Mouse (Mus musculus) embryonic fibroblast, embryonic 13.5 days (primary cell): ENCODE measurements around the gene Uba7. TPM values are rescaled to one million over a fixed set of nuclear protein-coding genes. Genes with fewer than 3 reads are reported as not detected.

Experiments
- H3K27ac ChIP-seq: 2 replicates; pipeline ENCODE4 v1.5.1; 2012; ENCODE audit warnings: low read length, control low read depth, inconsistent platforms; ENCODE audit not compliant: insufficient read depth
- H3K4me1 ChIP-seq: 2 replicates; pipeline ENCODE4 v1.6.1; 2011; ENCODE audit warnings: low read length; ENCODE audit not compliant: control insufficient read depth, insufficient read depth
- H3K4me3 ChIP-seq: 2 replicates; pipeline ENCODE4 v1.5.1; 2011; ENCODE audit warnings: mild to moderate bottlenecking, control low read depth, low read length; ENCODE audit not compliant: insufficient read depth
- CTCF ChIP-seq: IDR thresholded peaks from 2 replicates; pipeline ENCODE4 v1.5.1; 2011; ENCODE audit warnings: mild to moderate bottlenecking, control low read depth, low read length, moderate library complexity, borderline replicate concordance; ENCODE audit not compliant: insufficient read depth
- POLR2A ChIP-seq: IDR thresholded peaks from 2 replicates; pipeline ENCODE4 v1.6.1; 2011; ENCODE audit warnings: low read depth, mild to moderate bottlenecking, control low read depth, low read length, moderate library complexity
- polyA plus RNA-seq: library from polyadenylated mRNA; stranded (reverse); fragments of >200 nt; gene quantifications from 2 replicates; pipeline ENCODE4 v1.2.4, GENCODE M21; 2011; ENCODE audit warnings: low read depth; ENCODE audit not compliant: missing spikeins, insufficient read length

Gene Uba7
- 18.8 and 27.3 TPM in 2 replicates for polyA plus RNA-seq

GRCm38 (mm10) chr9:107975399-107976386 is at the start of gene Uba7:
Uba7 (plus strand) TSS chr9:107975505.
- TF ChIP-seq CTCF (no peak), POLR2A (peak; percentile 42; the same call in 1 of the 2 replicates)
- Histone ChIP-seq H3K4me1 (peaks cover 4% of the 10 kb centered on the region), H3K4me3 (peak within 1 kb of the TSS; percentile 11), H3K27ac (peak within 1 kb of the TSS; percentile 94)

GRCm38 (mm10) chr9:107926920-107927420 is 48.3 kb upstream of the Uba7 start:
- no peak overlapping the region for H3K27ac ChIP-seq
- no peaks in the 10 kb centered on the region for H3K4me1 ChIP-seq
- no peak for TF ChIP-seq CTCF
- no peak for TF ChIP-seq POLR2A
- H3K4me3 ChIP-seq = no peak overlapping the region

GRCm38 (mm10) chr9:107927749-107928148 is 47.6 kb upstream of the Uba7 start:
- TF ChIP-seq CTCF = no peak
- no peak for TF ChIP-seq POLR2A
- Histone ChIP-seq H3K4me1 (no peaks in the 10 kb centered on the region), H3K4me3 (no peak overlapping the region), H3K27ac (no peak overlapping the region)

GRCm38 (mm10) chr9:107928169-107928568 is 47.1 kb upstream of the Uba7 start, which contains the start of gene Actl11:
Actl11 (plus strand) TSS chr9:107928469.
- Histone ChIP-seq H3K4me3 (no peak within 1 kb of the TSS), H3K4me1 (no peaks in the 10 kb centered on the region), H3K27ac (no peak within 1 kb of the TSS)
- TF ChIP-seq POLR2A (no peak), CTCF (no peak)

- TF ChIP-seq CTCF (no peak), POLR2A (no peak)
- no peak overlapping the region for H3K27ac ChIP-seq
- no peak overlapping the region for H3K4me3 ChIP-seq
- no peaks in the 10 kb centered on the region for H3K4me1 ChIP-seq
These were observed 43.1 kb upstream of the Uba7 start for GRCm38 (mm10) chr9:107932221-107932620.

- TF ChIP-seq POLR2A (no peak), CTCF (no peak)
- H3K4me1 ChIP-seq = no peaks in the 10 kb centered on the region
- H3K27ac ChIP-seq = no peak overlapping the region
- H3K4me3 ChIP-seq = no peak overlapping the region
These were observed 41.2 kb upstream of the Uba7 start for GRCm38 (mm10) chr9:107934146-107934545.

GRCm38 (mm10) chr9:107935374-107935773 is 39.9 kb upstream of the Uba7 start, which contains the start of gene Camkv:
Camkv (plus strand) TSS chr9:107935674.
- TF ChIP-seq POLR2A (no peak), CTCF (no peak)
- peak within 1 kb of the TSS; percentile 14 for H3K4me3 ChIP-seq
- H3K4me1 ChIP-seq = peaks cover 3% of the 10 kb centered on the region; the same call in 1 of the 2 replicates
- no peak within 1 kb of the TSS for H3K27ac ChIP-seq

- no peak overlapping the region for H3K27ac ChIP-seq
- peaks cover 4% of the 10 kb centered on the region; the same call in 1 of the 2 replicates for H3K4me1 ChIP-seq
- TF ChIP-seq POLR2A (no peak), CTCF (no peak)
- H3K4me3 ChIP-seq = peak overlapping the region; percentile 14
These were observed 39.5 kb upstream of the Uba7 start for GRCm38 (mm10) chr9:107935790-107936214.

GRCm38 (mm10) chr9:107936215-107936822 is 39.0 kb upstream of the Uba7 start:
- Histone ChIP-seq H3K4me3 (peak overlapping the region; percentile 14), H3K27ac (no peak overlapping the region), H3K4me1 (peaks cover 4% of the 10 kb centered on the region; the same call in 1 of the 2 replicates)
- TF ChIP-seq POLR2A = no peak
- no peak for TF ChIP-seq CTCF

GRCm38 (mm10) chr9:107936831-107937230 is 38.5 kb upstream of the Uba7 start:
- peaks cover 4% of the 10 kb centered on the region; the same call in 1 of the 2 replicates for H3K4me1 ChIP-seq
- H3K4me3 ChIP-seq = no peak overlapping the region
- H3K27ac ChIP-seq = no peak overlapping the region
- TF ChIP-seq POLR2A (no peak), CTCF (no peak)
